Mouse (Mus musculus): ENCODE data around the gene Maz.
A peak's percentile ranks its signal among the peaks of the same experiment; 100 is the strongest.

Maz gene

GRCm38 (mm10) chr7:127020901-127021562 is 5.8 kb downstream of the Maz start, which contains the start of the genes Gm42742 and Prrt2:
Gene Gm42742, minus strand, starts transcription at chr7:127021097.
Gene Prrt2, minus strand, starts transcription at chr7:127021211.
- DNase-seq (ENCODE audit: low spot score) = no peak

DNA sequence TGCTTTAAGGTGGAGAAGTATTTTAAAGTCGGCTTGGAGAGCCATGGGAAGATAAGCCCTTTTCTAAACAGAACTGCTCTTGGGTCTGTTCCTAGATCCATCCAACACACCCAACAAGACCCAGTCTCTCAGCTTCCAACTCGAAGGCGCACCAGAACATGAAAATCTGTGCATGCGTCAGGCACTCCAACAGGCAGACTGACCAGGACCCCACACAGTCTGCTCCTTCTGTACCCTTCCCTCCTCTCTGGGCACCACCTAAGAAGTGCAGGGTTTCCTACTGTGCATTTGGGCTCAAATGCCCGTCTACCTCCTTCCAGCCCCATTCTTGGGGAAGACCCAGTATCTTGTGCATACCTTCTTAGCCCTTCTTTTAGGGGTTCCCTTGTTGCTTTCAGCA is 6.3 kb downstream of the Maz start:
- no peak for DNase-seq (ENCODE audit: low spot score)

DNA sequence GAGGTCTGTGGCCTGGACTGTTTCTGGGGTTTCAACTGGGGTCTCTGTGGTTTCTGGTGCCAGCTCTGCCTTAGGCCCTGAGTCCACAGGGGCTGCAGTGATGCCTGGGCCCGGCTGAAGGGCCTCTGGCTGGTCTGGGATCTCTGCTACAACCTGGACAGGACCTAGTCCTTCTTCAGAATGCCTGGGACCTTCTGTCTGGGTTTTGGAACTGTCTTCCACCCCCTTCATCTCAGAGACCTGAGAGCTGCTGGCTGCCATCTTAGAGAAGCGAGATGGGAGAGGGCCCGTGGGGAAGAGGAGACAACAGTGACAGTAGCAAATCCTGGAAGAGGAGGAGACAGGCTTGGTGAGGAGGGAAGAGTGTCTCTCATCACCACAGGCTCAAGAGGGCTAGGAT is 6.8 kb downstream of the Maz start:
- no peak for DNase-seq (ENCODE audit: low spot score)

DNA sequence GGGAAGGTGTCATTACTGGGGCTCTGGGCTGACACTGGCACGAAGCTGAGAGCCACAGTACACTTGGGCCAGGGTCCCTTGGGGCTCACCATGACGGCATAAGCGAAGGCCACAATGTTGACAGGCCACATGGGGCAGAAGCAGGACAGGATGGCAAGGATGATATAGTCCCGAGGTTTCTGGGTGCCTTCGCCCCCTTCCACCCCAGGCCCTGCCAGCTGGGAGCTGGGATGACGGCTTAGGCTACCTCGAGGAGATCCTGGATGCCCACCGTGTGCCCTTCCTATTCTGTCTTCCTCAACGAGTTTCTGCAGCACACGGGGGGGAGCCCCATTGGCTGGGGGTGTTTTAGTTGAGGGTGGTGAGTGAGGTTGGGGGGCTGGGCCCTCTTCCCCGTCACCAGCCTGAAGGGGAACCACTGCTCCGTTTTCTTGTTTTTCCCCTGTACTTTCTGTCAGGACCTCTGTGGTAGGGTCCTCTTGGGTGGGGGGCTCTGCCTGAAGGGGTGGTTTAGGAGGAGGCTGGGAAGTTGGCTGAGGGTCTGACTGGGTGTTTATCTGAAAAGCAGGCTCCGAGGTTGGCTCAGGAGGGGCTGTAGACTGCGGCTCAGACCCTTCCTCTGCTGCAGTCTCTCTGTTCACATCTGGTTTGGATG is 7.4 kb downstream of the Maz start:
- DNase-seq (ENCODE audit: low spot score) = no peak

GRCm38 (mm10) chr7:127018416-127019305 is 8.2 kb downstream of the Maz start:
- no peak for DNase-seq (ENCODE audit: low spot score)

DNA sequence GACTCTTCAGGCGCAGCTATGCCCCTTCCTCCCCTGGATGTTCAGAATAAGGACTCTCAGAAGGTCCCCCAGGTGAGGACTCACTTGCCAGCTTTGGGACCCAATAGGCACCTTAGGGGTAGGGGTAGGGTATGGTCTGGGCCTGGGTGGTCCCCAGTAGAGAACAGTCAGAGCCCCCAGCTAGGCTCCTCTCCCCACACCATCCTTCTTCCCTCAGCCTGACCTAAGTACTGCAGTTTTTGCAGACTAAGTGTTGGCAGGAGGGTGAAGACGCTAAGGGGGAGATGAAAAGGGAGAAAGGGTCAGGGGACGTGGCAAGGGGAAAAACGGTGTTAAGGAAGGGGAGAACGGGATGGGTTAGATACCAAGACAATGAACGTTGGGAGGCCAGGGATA is 8.9 kb downstream of the Maz start:
- DNase-seq (ENCODE audit: low spot score) = no peak

GRCm38 (mm10) chr7:127016971-127017949 is 9.6 kb downstream of the Maz start, which contains the start of gene Pagr1a:
Gene Pagr1a, minus strand, starts transcription at chr7:127017352.
- peak; percentile 98 for DNase-seq (ENCODE audit: low spot score)

- DNase-seq (ENCODE audit: low spot score) = no peak
Measured at GRCm38 (mm10) chr7:127016486-127016938, 10.3 kb downstream of the Maz start.

GRCm38 (mm10) chr7:127016481-127016485 is 10.6 kb downstream of the Maz start, which contains the start of gene Pagr1b:
Gene Pagr1b, minus strand, starts transcription at chr7:127016484.
- DNase-seq (ENCODE audit: low spot score) = no peak

- peak; percentile 44 for DNase-seq (ENCODE audit: low spot score)
Measured at GRCm38 (mm10) chr7:127016081-127016480, 10.8 kb downstream of the Maz start.

- DNase-seq (ENCODE audit: low spot score) = no peak
Measured at GRCm38 (mm10) chr7:127014993-127015392, 11.8 kb downstream of the Maz start.

GRCm38 (mm10) chr7:127014320-127014719 is 12.5 kb downstream of the Maz start, which contains the start of gene Mvp:
Gene Mvp, minus strand, starts transcription at chr7:127014621.
- peak; percentile 76 for DNase-seq (ENCODE audit: low spot score)

DNA sequence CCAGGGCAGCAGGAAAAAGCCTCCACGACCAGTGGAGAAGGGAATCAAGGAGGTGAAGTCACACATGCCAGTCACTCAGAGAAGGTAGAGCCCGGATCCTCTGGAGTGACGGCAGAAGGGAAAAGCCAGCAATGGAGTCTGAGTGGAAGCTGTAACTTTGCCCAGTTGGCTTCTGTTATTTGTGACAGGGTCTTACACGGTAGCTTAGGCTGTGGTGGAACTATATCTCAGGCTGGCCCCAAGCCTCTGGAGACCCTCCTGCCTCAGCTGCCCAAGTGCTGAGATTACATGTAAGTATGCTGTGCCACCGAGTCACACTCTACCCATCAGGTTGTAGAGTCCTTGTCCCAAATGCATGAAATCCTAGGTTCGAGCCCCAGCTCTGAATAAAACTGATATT is 13.5 kb downstream of the Maz start:
- no peak for DNase-seq (ENCODE audit: low spot score)

GRCm38 (mm10) chr7:127012845-127013244 is 14.0 kb downstream of the Maz start:
- DNase-seq (ENCODE audit: low spot score) = no peak

- DNase-seq (ENCODE audit: low spot score) = no peak
Measured at GRCm38 (mm10) chr7:127012374-127012773, 14.5 kb downstream of the Maz start.

DNA sequence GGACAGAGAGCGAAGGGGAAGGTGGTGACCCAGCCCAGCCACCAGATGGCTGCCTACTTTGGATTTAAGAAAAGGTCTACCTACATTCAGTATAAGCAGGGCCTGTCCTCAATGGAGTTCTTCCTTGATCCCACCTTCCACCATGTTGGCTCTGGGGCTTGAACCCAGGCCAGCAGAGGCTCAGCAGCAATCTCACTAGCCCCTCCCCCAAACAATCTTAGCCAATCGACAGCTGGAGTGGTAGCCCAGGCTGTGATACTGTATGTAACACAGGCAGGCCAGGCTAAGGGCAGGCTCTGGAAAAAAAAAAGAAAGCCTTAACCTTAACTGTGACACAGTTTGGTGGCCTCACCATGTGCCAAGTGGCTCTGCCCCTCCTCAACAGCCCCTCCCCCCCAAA is 15.1 kb downstream of the Maz start:
- DNase-seq (ENCODE audit: low spot score) = no peak

DNA sequence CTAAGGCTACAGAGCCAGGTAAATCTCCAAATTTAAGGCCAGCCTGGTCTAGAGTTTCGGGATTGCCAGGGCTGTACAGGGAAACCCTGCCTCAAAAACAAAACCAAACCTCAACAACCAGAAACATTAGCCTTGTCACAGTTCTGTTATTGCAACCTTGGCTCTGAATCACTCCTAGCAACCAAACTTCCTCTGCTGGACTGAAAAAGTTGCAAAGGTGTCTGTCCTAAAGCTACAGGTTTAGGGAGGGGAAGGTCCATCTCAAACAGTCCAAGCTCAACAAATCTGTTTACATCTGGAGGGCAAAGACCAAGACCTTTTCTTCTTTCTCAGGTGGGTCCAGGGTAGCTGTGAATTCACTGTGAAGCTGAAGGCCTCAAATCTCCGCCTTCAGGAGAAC is 15.8 kb downstream of the Maz start:
- no peak for DNase-seq (ENCODE audit: low spot score)

DNA sequence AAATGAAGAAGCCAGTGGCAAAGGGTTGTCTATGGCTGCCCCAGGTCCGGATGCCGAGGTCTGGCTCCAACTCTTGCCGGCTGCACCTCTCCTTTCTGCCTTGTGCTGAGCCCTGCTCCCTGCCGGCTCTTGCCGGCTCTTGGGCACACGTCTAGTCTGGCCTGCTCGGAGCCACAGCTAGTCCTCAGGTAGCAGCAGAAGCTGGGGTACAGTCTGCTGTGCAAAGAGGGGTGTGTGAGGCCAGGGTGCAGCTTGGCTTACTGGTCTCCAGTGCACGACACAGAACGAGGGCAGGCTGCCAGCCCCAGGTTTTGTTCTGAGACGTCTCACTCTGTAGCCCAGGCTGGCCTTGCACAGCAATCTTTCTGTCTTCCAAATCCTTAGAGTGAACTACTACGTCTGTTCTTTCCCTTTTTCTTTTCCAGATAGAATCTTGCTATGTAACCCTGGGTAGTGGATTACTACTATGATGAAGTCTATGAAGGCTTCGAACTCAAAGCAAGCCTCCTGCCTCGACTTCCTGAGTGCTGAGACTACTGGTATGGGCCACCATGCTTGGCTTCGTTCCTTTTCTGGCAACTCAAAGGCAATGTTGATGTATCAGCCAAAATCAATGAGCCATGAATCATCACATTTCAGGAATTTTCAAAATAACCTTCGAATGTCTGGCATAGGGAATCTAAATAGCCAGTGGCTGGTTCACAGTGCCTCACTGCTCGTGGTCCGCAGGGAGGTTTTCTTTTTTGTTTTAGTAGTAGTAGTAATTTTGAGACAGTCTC is 17.3 kb downstream of the Maz start:
- no peak for DNase-seq (ENCODE audit: low spot score)

GRCm38 (mm10) chr7:127008239-127009019 is 18.4 kb downstream of the Maz start:
- peak; percentile 79 for DNase-seq (ENCODE audit: low spot score)

- no peak for DNase-seq (ENCODE audit: low spot score)
Measured at GRCm38 (mm10) chr7:127007313-127008024, 19.4 kb downstream of the Maz start.

All from adipocyte (in vitro differentiated cells).